Mouse (Mus musculus) kidney, adult 2 months (tissue): ENCODE measurements at regions not wholly inside any gene's neighbourhood (a gene's known extent, or its start where the extent isn't known, plus 50 kb on each side); places are given as distances from the start of the nearest gene placed in this dataset.

ENCODE experiments used
- CTCF ChIP-seq: fragments of 200-500 bp; conservative IDR thresholded peaks from 2 replicates; pipeline ENCODE4 v1.5.1; 2011; ENCODE audit warnings: low read depth, mild to moderate bottlenecking, control low read depth, low read length, moderate library complexity, mixed read lengths; ENCODE audit not compliant: insufficient read depth, insufficient read length
- POLR2A ChIP-seq: fragments of 200-500 bp; IDR thresholded peaks from one replicate; pipeline ENCODE4 v1.6.1; 2011; ENCODE audit warnings: low read depth, low read length, control low read depth

DNA sequence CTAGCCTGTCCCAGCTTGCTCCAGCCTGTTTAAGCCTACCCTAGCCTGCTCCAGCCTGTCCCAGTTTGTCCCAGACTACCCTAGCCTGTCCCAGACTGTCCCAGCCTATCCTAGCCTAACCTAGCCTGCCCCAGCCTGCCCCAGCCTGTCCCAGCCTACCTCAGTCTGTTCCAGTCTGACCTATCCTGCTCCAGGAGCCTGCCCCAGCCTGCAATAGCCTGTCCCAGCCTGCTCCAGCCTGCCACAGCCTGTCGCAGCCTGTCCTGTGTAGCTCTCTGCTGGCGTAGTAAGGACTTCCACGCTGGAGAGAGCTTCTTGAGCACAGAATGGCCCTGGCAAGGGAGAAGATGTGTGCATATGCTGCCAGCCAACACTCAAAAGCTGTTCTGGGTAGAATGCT is 192.5 kb downstream of the Cdh26 start:
- TF ChIP-seq POLR2A (no peak), CTCF (no peak)
